In the genomic region with DNA sequence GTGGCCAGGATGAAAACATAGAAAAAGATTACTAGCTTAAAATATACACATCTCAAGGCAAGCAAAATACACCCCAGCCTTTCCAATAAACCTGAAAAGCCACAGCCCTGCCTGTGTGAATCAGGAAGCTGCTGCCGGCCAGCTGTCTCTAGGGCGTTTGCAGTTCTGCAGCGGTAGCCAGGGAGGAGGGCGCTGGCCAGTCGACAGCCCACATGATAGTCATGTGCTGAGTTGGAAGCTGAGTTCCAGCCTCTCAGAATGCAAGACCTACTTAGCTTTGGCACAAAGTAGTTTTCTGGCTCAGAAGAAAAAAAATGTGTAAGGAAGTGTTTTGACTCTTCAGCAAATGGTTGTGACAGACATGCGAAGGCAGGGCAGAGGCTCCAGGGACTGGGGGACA, we compare ENCODE assay signal across 9 mouse cellular contexts. TPM values are rescaled to one million over a fixed set of nuclear protein-coding genes. Genes with fewer than 3 reads are reported as not detected.
DNase-seq lines count a peak whose midpoint lies in the region; ATAC-seq lines count a peak whose summit lies in the region.
"Had no signal": no experiment of that assay in that cellular context is flagged by ENCODE, and none has a peak within 500 bp of the region (broad histone marks: within the 10 kb centered on the region; RNA-seq: fewer than 3 reads in every experiment).

No protein-coding gene starts in this region.

- peaks cover 13% of the 10 kb centered on the region; the same call in 1 of the 2 replicates for H3K27me3 ChIP-seq in liver, embryonic 12.5 days (replicated peaks)
- H3K27me3 ChIP-seq: limb, embryonic 13.5 days had no signal

- H3K9ac ChIP-seq in liver, embryonic 12.5 days = no peak overlapping the region
- H3K9ac ChIP-seq: limb, embryonic 13.5 days had no signal

- no peak overlapping the region for H3K4me2 ChIP-seq in liver, embryonic 12.5 days
- H3K4me2 ChIP-seq: limb, embryonic 13.5 days had no signal

- peaks cover 5% of the 10 kb centered on the region; the same call in 1 of the 2 replicates for H3K36me3 ChIP-seq in liver, embryonic 12.5 days

- H3K9me3 ChIP-seq in liver, embryonic 12.5 days (replicated peaks) = no peaks in the 10 kb centered on the region
- H3K9me3 ChIP-seq: limb, embryonic 13.5 days had no signal

- no peak overlapping the region for H3K4me3 ChIP-seq in liver, embryonic 12.5 days
- H3K4me3 ChIP-seq: limb, embryonic 13.5 days had no signal

- peak; percentile 51; the same call in 1 of the 2 replicates for ATAC-seq in liver, embryonic 12.5 days
- no peak; the same call in 1 of the 2 replicates for ATAC-seq in monocyte, adult 5-6 weeks (replicated peaks; ENCODE audit: insufficient number of reproducible peaks, low FRiP score, low TSS enrichment, poor library complexity, severe bottlenecking)

- H3K4me1 ChIP-seq in liver, embryonic 12.5 days = peaks cover 30% of the 10 kb centered on the region

- no peak overlapping the region for H3K27ac ChIP-seq in liver, embryonic 12.5 days
- H3K27ac ChIP-seq: limb, embryonic 13.5 days had no signal

- peak; percentile 71 for DNase-seq in layer of hippocampus, adult 11-12 months (ENCODE audit: low spot score)
- no peak for DNase-seq in layer of hippocampus, adult 9-10 months (ENCODE audit: low spot score)
- DNase-seq in cerebellum, adult 8-10 months = peak; percentile 43
- DNase-seq in gastrocnemius, postnatal 10 days = peak; percentile 81
- DNase-seq in kidney, adult 8-10 months = peak; percentile 86 to 90
- peak; percentile 81 to 89 for DNase-seq in right cerebral cortex, postnatal 10 days (ENCODE audit: low spot score in 2 of 2)

- 19% methylated on average over 6 of the region's 6 CpGs for WGBS in liver, embryonic 12.5 days (ENCODE audit: insufficient replicate concordance)

RNA-seq across cellular contexts. Expression of a gene that starts 11.2 kb away (rescaled TPM):
- total RNA-seq in gastrocnemius, postnatal 10 days (2021) = 10 to 100 TPM; 21.0 to 29.5 TPM
- 15.1 and 15.2 TPM in 2 replicates for polyA plus RNA-seq in liver, embryonic 12.5 days (2016; fragmentation: Nextera tagmentation; extraction: Ambion mirVana)
- 67.6 to 78.1 TPM (median 77.7 TPM) in 3 replicates for total RNA-seq in monocyte, adult 5-6 weeks (2017)
